Mouse (Mus musculus) kidney, postnatal 0 days (tissue): ENCODE data around the gene En2. TPM values are rescaled to one million over a fixed set of nuclear protein-coding genes. Genes with fewer than 3 reads are reported as not detected.

ENCODE experiments used
- ATAC-seq: fragments of 200-750 bp; cut with Nextera tagmentation; replicated peaks from 2 replicates; pipeline ENCODE4 v1.8.0; 2017; ENCODE audit warnings: low read depth, moderate number of reproducible peaks, moderate TSS enrichment, moderate library complexity; ENCODE audit not compliant: low FRiP score
- DNase-seq: peaks from one replicate; pipeline ENCODE4 v3.0.0-alpha.2; 2016; ENCODE audit warnings: low spot score
- H3K27ac ChIP-seq: fragments of 300-500 bp; sonication (generic); 2 replicates; pipeline ENCODE4 v1.5.1; 2014; ENCODE audit warnings: mild to moderate bottlenecking
- H3K27me3 ChIP-seq: fragments of 300-500 bp; sonication (generic); 2 replicates; pipeline ENCODE4 v1.6.1; 2014; ENCODE audit warnings: low read length, mixed read lengths; ENCODE audit not compliant: insufficient read depth
- H3K36me3 ChIP-seq: fragments of 300-500 bp; sonication (generic); 2 replicates; pipeline ENCODE4 v1.6.1; 2014; ENCODE audit warnings: low read length, mixed read lengths; ENCODE audit not compliant: insufficient read depth
- H3K4me1 ChIP-seq: fragments of 300-500 bp; sonication (generic); replicated peaks from 2 replicates; pipeline ENCODE4 v1.6.1; 2014; ENCODE audit warnings: antibody characterized with exemption, low read length, mixed read lengths; ENCODE audit not compliant: insufficient read depth
- H3K4me2 ChIP-seq: fragments of 300-500 bp; sonication (generic); 2 replicates; pipeline ENCODE4 v1.6.1; 2014; ENCODE audit warnings: mild to moderate bottlenecking, low read length, moderate library complexity, mixed read lengths
- H3K4me3 ChIP-seq: fragments of 300-500 bp; sonication (generic); replicated peaks from 2 replicates; pipeline ENCODE4 v1.5.1; 2014; ENCODE audit warnings: low read depth, low read length
- H3K9ac ChIP-seq: fragments of 300-500 bp; sonication (generic); 2 replicates; pipeline ENCODE4 v1.6.1; 2014; ENCODE audit warnings: low read depth, low read length
- H3K9me3 ChIP-seq: fragments of 300-500 bp; sonication (generic); replicated peaks from 2 replicates; pipeline ENCODE4 v1.6.1; 2016; ENCODE audit warnings: low read length, inconsistent platforms, mixed read lengths
- CTCF ChIP-seq: IDR thresholded peaks from 2 replicates; pipeline ENCODE4 v1.5.1; 2016; ENCODE audit warnings: antibody characterized with exemption, low read depth, mild to moderate bottlenecking, moderate library complexity
- WGBS: fragments of 180-500 bp; shearing (Covaris S2); extraction: QIAGEN DNeasy Blood & Tissue Kit; methylation state at CpG from one replicate; pipeline ENCODE4 v1.1.7; 2014; 5-methylcytosine and 5-hydroxymethylcytosine counted together
- polyA plus RNA-seq: library from polyadenylated mRNA; unstranded; fragments of >200 nt; fragmentation: Nextera tagmentation; extraction: Ambion mirVana; gene quantifications from 2 replicates; pipeline ENCODE4 v1.2.1, GENCODE M21; 2015

Gene En2
- polyA plus RNA-seq, 1 experiment from 2014 or later = not detected

DNA sequence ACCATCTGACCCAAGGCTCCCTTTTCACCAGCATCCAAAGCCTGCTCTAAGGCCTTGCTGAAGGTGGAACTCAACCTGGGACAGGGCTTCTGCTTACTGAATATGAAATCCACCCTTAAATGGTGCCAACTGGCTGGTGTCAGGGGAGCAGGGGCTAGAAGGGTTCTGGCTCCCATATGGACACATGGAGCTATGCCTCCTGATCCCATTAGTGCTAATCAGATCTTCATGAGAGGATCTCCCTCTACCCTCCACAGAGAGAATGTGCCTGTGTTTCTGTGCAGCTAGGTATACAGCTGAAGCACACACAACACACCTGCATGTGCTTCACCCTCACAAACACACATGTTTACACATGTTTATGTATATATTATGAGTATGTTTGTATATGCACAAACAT is 20.9 kb upstream of the En2 start:
- Histone ChIP-seq H3K4me2 (no peak overlapping the region), H3K27ac (no peak overlapping the region), H3K9ac (no peak overlapping the region), H3K36me3 (no peaks in the 10 kb centered on the region), H3K27me3 (no peaks in the 10 kb centered on the region), H3K4me3 (no peak overlapping the region), H3K4me1 (no peaks in the 10 kb centered on the region), H3K9me3 (no peaks in the 10 kb centered on the region)
- ATAC-seq (no peak), DNase-seq (no peak)
- TF ChIP-seq CTCF = no peak

DNA sequence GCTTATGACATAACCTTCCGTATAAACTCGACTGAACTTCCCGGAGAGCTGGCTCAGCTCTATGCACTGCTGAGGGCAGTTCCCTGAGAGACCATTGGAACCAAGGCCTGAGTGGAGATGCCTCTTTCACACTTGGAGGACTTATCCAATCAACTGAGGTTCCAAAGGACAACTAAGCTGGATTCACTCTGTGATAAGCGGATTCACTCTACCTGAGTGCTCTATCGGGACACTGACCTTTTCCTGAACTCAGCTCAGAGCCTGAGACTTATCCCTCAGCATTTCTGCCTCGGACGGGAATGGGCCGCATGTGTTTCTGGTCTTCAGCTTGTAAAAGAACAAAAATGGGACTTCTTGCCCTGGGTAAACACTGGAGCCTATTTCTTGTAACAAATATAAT is 19.5 kb upstream of the En2 start:
- no peaks in the 10 kb centered on the region for H3K36me3 ChIP-seq
- H3K9me3 ChIP-seq = no peaks in the 10 kb centered on the region
- H3K9ac ChIP-seq = no peak overlapping the region
- no peak for TF ChIP-seq CTCF
- H3K4me1 ChIP-seq = no peaks in the 10 kb centered on the region
- no peak for ATAC-seq
- H3K4me3 ChIP-seq = no peak overlapping the region
- 75% methylated on average over 8 of the region's 8 CpGs for WGBS
- H3K27ac ChIP-seq = no peak overlapping the region
- H3K27me3 ChIP-seq = no peaks in the 10 kb centered on the region
- no peak for DNase-seq
- H3K4me2 ChIP-seq = no peak overlapping the region

DNA sequence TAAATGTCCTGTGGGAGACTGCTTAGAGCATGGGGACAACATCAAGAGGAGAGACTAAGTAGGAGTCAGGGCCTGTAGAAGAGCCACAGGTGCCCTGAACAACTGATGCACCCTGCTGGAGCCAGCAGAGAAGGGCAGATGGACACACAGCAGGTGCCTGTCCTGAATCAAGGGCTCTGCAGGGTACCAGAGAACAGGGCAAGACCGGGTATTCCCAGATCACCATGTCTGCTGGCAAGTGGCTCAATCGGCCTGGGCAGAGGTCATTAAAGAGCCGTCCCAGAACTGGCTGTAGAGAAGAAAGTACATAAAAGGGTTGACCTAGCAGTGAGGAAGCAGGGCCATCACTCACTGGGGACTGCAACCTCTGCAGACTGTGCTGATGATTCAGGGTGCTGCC is 17.0 kb upstream of the En2 start:
- no peak for TF ChIP-seq CTCF
- H3K27me3 ChIP-seq = no peaks in the 10 kb centered on the region
- no peaks in the 10 kb centered on the region for H3K4me1 ChIP-seq
- H3K9ac ChIP-seq = no peak overlapping the region
- no peak overlapping the region for H3K4me2 ChIP-seq
- DNase-seq = no peak
- no peaks in the 10 kb centered on the region for H3K9me3 ChIP-seq
- H3K36me3 ChIP-seq = no peaks in the 10 kb centered on the region
- ATAC-seq = no peak
- no peak overlapping the region for H3K27ac ChIP-seq
- 29% methylated on average over 3 of the region's 3 CpGs for WGBS
- H3K4me3 ChIP-seq = no peak overlapping the region

DNA sequence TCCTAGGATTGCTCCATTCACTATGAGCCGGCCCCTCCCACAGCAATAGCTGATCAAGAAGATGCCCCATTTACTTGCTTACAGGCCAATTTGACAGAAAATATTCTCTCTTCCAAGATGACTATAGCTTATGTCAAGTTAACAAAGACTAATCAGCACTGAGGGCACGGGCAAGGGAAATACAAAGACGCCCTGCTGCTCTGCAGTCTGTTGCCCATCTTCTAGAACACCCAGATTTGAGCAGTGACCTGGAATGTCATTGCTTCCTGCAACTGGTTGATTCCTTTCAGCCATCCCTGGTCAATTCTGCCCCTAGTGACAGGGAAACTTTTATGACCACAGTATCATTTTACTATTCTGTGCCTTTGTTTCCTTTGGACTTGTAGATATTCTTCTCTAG is 16.1 kb upstream of the En2 start:
- H3K9me3 ChIP-seq = no peaks in the 10 kb centered on the region
- no peaks in the 10 kb centered on the region for H3K36me3 ChIP-seq
- H3K27ac ChIP-seq = no peak overlapping the region
- H3K9ac ChIP-seq = no peak overlapping the region
- TF ChIP-seq CTCF = no peak
- DNase-seq (no peak), ATAC-seq (no peak)
- no peak overlapping the region for H3K4me2 ChIP-seq
- H3K27me3 ChIP-seq = 0 out of 2 replicates have a peak, but pooled peaks cover 4% of the 10 kb centered on the region
- 82% methylated on average over 3 of the region's 3 CpGs for WGBS
- H3K4me1 ChIP-seq = no peaks in the 10 kb centered on the region
- H3K4me3 ChIP-seq = no peak overlapping the region

DNA sequence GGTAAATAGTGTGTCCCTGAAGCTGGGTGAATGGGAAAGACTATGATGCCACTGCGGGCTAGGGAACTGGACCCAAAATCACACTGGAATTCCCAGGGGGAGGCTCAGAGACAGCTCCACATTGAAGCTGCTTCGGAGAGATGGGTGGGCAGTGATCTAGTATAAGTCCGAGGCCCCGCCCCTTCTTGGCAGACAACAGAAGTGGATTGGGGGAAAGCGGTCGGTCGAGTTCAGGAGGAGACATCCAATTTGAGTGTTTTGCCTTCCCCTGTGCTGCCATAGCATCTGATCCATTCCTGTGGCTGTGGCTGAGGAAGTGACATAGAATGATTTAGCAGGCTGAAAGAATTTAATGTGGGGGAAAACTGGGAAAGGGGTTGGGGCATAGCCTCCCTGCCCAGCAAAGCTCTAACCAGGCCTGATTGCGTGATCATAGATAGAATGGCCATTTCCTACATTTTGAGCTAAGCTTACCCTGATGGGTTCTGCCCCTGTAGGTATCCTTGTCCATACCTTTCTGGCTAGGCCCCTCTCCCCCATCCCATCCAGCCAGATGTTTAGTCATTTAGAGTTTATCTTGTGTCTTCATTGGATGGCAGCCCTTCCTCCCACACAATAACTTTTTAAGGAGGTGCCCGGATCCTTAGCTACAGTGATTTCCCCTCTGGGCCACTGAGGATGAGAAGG is 8.3 kb upstream of the En2 start:
- no peak for ATAC-seq
- DNase-seq = no peak
- H3K4me2 ChIP-seq = no peak overlapping the region

DNA sequence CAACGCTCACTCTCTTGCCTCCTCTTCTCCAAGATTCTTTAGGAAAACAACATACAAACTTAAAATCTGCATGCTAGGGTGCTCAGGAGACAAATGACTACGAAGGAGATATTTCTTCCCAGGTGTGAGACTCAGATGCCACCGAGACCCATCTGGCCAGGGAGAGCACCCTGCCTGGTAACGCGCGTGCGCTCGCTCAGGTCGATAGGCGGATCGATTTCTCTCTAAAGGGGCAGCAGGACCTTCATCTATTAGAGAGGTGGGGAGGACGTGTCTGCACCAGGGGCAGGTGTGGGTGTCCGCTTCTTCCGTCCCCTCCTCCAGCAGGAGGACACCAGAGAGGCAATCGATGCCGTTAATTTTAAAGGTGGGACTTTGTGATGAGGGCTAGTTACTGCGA is 7.7 kb upstream of the En2 start:
- DNase-seq (no peak), ATAC-seq (no peak)
- H3K36me3 ChIP-seq = no peaks in the 10 kb centered on the region
- 2% methylated on average over 17 of the region's 17 CpGs for WGBS
- TF ChIP-seq CTCF = no peak
- no peak overlapping the region for H3K27ac ChIP-seq
- H3K9me3 ChIP-seq = no peaks in the 10 kb centered on the region
- peaks cover 55% of the 10 kb centered on the region for H3K27me3 ChIP-seq
- H3K4me3 ChIP-seq = peak overlapping the region; percentile 9; the same call in 1 of the 2 replicates
- H3K4me1 ChIP-seq = peaks cover 3% of the 10 kb centered on the region; the same call in 1 of the 2 replicates
- peak overlapping the region; percentile 23 for H3K4me2 ChIP-seq
- no peak overlapping the region for H3K9ac ChIP-seq

More for the DNA sequence above, 8.3 kb upstream of the En2 start:
- no peak for TF ChIP-seq CTCF
- H3K9me3 ChIP-seq = no peaks in the 10 kb centered on the region
- H3K27me3 ChIP-seq = peaks cover 54% of the 10 kb centered on the region
- no peak overlapping the region for H3K9ac ChIP-seq
- WGBS = 3% methylated on average over 9 of the region's 9 CpGs
- H3K36me3 ChIP-seq = no peaks in the 10 kb centered on the region
- H3K4me1 ChIP-seq = peaks cover 3% of the 10 kb centered on the region; the same call in 1 of the 2 replicates
- no peak overlapping the region for H3K27ac ChIP-seq
- no peak overlapping the region for H3K4me3 ChIP-seq
